Mouse (Mus musculus): ENCODE results near the gene Etfbkmt. TPM values are rescaled to one million over a fixed set of nuclear protein-coding genes. Genes with fewer than 3 reads are reported as not detected.

Gene Etfbkmt
- 8.3 TPM in 2 replicates for polyA plus RNA-seq (2015; fragmentation: Nextera tagmentation; extraction: Ambion mirVana)

DNA sequence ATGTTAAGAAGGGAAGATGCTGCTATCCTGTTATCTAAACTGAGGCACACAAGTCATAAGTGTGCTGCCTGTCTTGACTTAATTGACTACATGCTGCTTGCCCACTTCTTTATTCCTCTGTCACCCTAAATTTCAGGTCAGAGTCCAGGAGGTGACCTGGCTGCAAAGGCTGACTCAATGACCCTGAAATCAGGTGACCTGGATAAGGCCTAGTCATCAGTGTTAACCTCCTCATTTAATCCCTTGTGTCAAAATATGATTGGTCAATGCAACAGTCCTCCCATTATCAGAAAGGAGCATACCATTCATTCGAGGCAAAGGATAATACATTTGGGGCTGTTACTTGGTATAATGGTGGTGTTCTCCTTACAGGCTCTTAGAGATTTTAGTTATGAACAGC is at the start of gene Etfbkmt:
Gene Etfbkmt (plus strand): TSS at position 379 of the 400 bp plus-strand sequence.
- Histone ChIP-seq H3K9ac (no peak within 1 kb of the TSS), H3K27me3 (no peaks in the 10 kb centered on the region), H3K4me3 (no peak within 1 kb of the TSS), H3K27ac (no peak within 1 kb of the TSS), H3K4me2 (no peak within 1 kb of the TSS), H3K36me3 (ENCODE audit: poor library complexity, severe bottlenecking) (no peaks in the 10 kb centered on the region), H3K4me1 (peaks cover 14% of the 10 kb centered on the region; the same call in 1 of the 2 replicates), H3K9me3 (replicated peaks) (no peaks in the 10 kb centered on the region)
- WGBS, result 76% methylated on average over 1 of the region's 1 CpGs
- no peak for ATAC-seq

DNA sequence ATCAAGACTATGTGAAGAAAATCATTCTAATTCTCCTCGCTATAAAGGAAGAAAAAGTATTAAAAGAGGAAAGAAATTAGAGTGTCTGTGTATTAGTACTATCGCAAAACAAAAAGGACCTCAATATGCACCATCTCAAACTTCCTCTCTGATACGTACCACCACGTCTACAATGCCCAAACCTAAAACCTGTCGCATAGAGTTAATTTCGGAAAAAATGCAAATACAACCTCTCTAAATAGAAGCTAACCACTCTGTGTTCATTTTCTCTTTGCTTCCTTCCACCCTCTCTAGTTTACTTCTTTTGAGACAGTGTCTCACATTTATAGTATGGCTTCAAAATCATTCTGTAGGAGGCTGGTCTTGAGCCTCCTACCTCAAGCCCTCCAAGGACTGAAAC is 47.2 kb upstream of the Etfbkmt start:
- H3K9ac ChIP-seq, result no peak overlapping the region
- no peak for ATAC-seq
- H3K4me2 ChIP-seq, result no peak overlapping the region
- no peaks in the 10 kb centered on the region for H3K27me3 ChIP-seq
- no peaks in the 10 kb centered on the region for H3K36me3 ChIP-seq (ENCODE audit: poor library complexity, severe bottlenecking)
- H3K9me3 ChIP-seq (replicated peaks), result no peaks in the 10 kb centered on the region
- WGBS, result 96% methylated on average over 6 of the region's 6 CpGs
- H3K4me1 ChIP-seq, result peaks cover 4% of the 10 kb centered on the region; the same call in 1 of the 2 replicates
- no peak overlapping the region for H3K4me3 ChIP-seq
- H3K27ac ChIP-seq, result no peak overlapping the region

DNA sequence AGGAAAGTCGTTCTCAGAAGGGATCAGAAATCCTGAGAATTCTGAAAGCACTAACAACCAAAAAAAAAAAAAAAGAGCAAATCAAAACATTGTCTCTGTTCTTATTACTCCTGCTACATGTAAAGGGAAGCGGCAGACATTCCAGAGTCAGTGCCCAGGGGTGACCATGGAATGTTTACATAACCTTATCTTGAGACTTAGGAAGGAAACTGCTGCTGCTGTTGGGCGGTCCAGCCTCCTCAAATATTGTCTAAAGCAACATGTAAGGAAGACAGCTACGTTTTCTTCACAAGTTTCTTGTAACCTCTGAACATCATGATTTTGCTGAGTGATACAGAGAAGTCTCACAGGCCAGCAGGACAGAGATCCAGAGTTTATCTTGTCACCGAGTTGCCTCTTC is 46.2 kb upstream of the Etfbkmt start:
- no peaks in the 10 kb centered on the region for H3K9me3 ChIP-seq (replicated peaks)
- no peak overlapping the region for H3K27ac ChIP-seq
- H3K4me1 ChIP-seq, result peaks cover 4% of the 10 kb centered on the region; the same call in 1 of the 2 replicates
- H3K4me3 ChIP-seq, result no peak overlapping the region
- no peak for ATAC-seq
- 82% methylated on average over 5 of the region's 5 CpGs for WGBS
- no peaks in the 10 kb centered on the region for H3K36me3 ChIP-seq (ENCODE audit: poor library complexity, severe bottlenecking)
- H3K27me3 ChIP-seq, result no peaks in the 10 kb centered on the region
- H3K9ac ChIP-seq, result no peak overlapping the region
- no peak overlapping the region for H3K4me2 ChIP-seq

DNA sequence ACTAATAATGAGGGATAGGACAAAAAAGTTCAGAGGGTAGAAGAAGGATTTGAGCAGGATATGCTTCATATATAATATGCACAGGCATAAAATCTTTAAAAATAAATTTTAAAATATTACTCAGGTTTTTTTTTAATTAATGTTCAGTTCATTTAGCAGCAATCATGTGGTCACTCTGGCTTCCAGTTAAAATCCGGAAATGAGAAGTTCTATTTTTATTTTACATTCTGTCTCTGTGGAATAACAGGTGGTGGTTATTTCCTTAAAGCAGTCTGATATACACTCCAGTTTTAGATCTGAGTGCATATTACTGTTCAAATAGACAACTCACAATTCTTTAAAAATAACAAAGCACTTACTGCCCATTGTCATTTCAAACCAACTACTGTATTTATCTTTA is 45.1 kb upstream of the Etfbkmt start:
- Histone ChIP-seq H3K4me1 (peaks cover 12% of the 10 kb centered on the region), H3K4me2 (no peak overlapping the region), H3K4me3 (no peak overlapping the region), H3K9me3 (replicated peaks) (no peaks in the 10 kb centered on the region), H3K9ac (no peak overlapping the region), H3K27ac (no peak overlapping the region), H3K36me3 (ENCODE audit: poor library complexity, severe bottlenecking) (no peaks in the 10 kb centered on the region), H3K27me3 (no peaks in the 10 kb centered on the region)
- ATAC-seq, result no peak
- WGBS, result 89% methylated on average over 1 of the region's 1 CpGs

DNA sequence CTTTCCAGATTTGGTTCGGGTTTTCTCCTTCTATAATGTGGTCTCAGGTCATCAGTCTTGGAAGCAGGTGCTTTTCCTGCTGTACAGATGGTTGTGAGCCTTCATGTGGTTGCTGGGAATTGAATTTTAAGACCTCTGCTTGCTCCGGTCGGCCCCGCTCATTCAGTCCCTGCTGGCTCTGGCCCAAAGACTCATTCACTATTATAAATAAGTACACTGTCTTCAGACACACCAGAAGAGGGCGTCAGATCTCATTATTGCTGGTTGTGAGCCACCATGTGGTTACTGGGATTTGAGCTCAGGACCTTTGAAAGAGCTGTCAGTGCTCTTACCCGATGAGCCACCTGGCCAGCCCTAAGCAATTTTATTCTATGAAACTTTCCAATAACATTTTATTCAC is 44.3 kb upstream of the Etfbkmt start:
- Histone ChIP-seq H3K4me2 (no peak overlapping the region), H3K27ac (no peak overlapping the region), H3K27me3 (no peaks in the 10 kb centered on the region), H3K4me3 (no peak overlapping the region), H3K9me3 (replicated peaks) (no peaks in the 10 kb centered on the region), H3K9ac (no peak overlapping the region), H3K36me3 (ENCODE audit: poor library complexity, severe bottlenecking) (no peaks in the 10 kb centered on the region), H3K4me1 (peaks cover 15% of the 10 kb centered on the region)
- 65% methylated on average over 6 of the region's 6 CpGs for WGBS
- ATAC-seq, result no peak

DNA sequence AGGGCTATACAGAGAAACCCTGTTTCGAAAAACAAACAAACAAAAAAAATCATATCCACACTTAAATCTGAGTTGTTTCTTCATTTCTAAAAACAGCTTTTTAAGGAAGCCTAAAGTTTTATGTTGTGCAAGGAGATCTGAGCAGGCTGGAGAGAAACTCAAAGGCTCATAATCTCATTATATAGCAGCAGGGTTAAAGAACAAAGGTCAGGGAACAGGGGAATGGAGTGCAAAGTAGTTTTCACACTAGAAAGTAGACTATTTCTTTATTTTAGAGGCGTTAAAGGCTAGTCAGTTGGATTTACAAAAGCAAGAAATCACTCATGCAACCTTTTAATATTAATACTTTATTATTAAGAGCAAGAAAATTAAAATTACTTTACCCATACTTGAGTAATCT is 43.4 kb upstream of the Etfbkmt start:
- Histone ChIP-seq H3K4me1 (peaks cover 15% of the 10 kb centered on the region), H3K36me3 (ENCODE audit: poor library complexity, severe bottlenecking) (no peaks in the 10 kb centered on the region), H3K4me2 (no peak overlapping the region), H3K27ac (no peak overlapping the region), H3K9ac (no peak overlapping the region), H3K4me3 (no peak overlapping the region), H3K27me3 (no peaks in the 10 kb centered on the region), H3K9me3 (replicated peaks) (no peaks in the 10 kb centered on the region)
- WGBS, result 91% methylated on average over 2 of the region's 2 CpGs
- ATAC-seq, result no peak

DNA sequence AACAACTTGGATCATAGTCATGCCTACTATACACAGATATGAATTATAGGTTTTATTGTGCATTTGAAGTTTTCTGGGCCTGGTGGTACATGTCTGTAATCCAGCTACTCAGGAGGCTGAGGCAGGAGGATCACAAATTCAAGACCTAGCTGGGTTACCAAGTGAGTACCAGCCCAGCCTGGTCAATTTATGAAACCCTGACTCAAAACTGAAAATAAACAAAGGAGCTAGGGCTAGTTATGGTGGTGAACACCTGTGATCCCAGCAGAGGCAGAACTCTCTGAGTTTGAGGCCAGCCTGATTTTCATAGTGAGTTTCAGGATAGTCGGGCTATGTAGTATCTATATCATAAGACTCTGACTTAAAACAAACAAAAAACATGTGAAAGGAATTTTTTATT is 42.4 kb upstream of the Etfbkmt start:
- ATAC-seq, result no peak
- Histone ChIP-seq H3K36me3 (ENCODE audit: poor library complexity, severe bottlenecking) (no peaks in the 10 kb centered on the region), H3K4me3 (no peak overlapping the region), H3K4me1 (peaks cover 15% of the 10 kb centered on the region), H3K9ac (no peak overlapping the region), H3K9me3 (replicated peaks) (no peaks in the 10 kb centered on the region), H3K27me3 (no peaks in the 10 kb centered on the region), H3K4me2 (no peak overlapping the region), H3K27ac (no peak overlapping the region)
- WGBS, result 97% methylated on average over 1 of the region's 1 CpGs

DNA sequence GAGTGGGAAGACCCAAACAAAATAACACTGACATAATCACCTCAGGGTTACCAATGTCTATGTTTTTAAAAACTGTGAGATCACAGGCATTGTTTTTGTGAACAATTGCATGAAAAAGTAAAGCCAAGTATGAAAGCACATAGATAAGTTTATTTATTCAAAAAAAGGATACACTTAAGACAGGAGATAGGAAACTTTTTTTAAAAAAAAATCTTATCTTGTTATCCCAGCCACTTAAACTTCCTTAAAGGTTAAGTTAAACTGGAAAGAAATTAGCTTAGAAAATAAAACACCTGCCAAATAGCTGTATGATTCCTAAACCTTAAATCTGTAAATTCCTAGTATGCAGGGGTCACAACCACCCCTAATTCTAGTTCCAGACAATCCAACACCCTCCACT is 40.7 kb upstream of the Etfbkmt start:
- peak overlapping the region; percentile 43; the same call in 1 of the 2 replicates for H3K4me2 ChIP-seq
- no peak overlapping the region for H3K4me3 ChIP-seq
- no peak overlapping the region for H3K9ac ChIP-seq
- H3K36me3 ChIP-seq (ENCODE audit: poor library complexity, severe bottlenecking), result no peaks in the 10 kb centered on the region
- no peak overlapping the region for H3K27ac ChIP-seq
- H3K9me3 ChIP-seq (replicated peaks), result no peaks in the 10 kb centered on the region
- no peaks in the 10 kb centered on the region for H3K27me3 ChIP-seq
- ATAC-seq, result no peak
- H3K4me1 ChIP-seq, result peaks cover 15% of the 10 kb centered on the region

DNA sequence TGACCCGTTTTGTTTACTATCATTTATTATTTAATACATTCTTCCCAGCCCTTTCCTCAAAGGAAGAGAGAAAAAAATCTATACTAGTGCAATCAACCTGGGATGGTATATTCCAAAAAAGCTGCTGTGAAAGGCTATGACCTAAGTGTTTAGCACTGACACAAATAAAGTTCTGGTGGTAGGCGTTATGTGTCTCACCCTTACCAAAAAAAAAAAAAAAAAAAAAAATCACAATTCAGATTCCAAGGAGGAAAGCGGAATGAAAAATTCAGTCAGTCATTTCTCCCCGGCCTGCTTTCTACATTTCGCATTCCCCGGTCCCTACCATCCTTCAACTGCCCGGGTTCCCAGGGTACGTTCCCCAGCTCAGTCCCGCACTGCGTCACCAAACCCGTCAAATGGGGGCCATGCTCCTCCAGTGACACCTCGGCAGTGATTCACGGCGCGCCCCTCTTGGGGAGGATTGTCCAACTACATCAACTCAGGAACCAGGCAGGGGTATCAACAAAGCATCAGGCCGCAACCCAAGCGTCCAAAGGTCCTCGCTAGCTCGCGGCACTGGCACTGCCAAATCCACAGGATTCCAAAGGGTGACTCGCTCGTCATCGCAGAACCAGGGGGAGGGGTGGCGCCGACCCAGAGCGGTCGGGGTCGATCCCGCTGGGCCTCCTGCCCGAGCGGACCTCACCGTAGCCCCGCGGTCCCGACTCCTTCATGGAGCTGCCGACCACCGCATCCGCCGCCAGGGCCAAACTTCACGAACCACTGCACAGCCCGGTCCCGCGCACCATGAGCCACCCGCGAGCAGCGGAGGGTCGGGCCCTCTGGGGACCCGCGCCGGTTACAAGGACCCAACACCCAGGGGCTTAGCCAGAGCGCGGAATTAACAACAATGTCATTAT is 39.2 kb upstream of the Etfbkmt start:
- Histone ChIP-seq H3K9me3 (replicated peaks) (no peaks in the 10 kb centered on the region), H3K27ac (peak overlapping the region; percentile 98), H3K9ac (peak overlapping the region; percentile 95), H3K4me2 (peak overlapping the region; percentile 73), H3K4me3 (peak overlapping the region; percentile 73), H3K27me3 (no peaks in the 10 kb centered on the region), H3K36me3 (ENCODE audit: poor library complexity, severe bottlenecking) (no peaks in the 10 kb centered on the region), H3K4me1 (peaks cover 12% of the 10 kb centered on the region)
- WGBS, result 1% methylated on average over 52 of the region's 52 CpGs
- ATAC-seq, result peak; percentile 66

DNA sequence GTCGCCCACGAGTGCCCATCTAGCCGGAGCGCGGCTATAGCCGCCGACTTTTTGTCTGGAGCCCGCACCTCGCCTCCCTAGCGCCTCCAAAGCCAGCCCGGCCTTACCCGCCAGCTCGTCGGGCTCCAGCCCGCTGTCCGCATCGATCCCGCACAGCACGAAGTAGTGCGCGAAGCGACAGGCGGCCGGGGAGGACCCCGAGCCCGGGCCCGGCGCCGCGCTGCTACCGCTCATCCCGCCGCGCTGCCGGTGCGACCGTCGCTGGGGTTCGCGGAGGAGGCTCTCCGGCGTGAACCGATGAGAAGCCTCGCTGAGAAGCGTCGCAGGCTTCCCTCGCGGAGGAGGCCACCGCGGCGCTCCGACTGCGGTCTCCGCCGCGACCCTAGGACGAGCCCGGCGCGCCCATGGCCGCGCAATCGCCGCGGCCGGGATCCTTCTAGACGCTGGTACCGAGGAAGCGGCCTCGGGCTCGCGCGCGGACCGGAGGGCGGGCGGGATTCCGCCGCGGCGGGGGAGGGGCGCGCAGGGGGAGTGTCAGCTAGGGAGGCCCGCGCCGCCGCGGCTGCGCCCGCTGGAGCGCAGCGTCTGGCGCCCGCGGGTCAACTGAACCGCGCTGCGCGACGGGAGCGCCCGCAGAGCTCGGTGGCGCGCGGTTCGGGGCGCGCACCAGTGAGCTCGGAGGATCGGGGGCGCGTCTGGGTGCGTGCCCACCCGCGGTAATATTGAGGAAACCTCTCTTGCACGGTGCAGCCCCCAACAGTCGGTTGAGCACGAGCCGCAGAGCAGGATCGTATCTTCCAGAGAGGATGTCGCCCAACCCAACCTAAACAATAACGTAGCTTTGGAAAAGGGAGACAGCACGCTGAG is 38.3 kb upstream of the Etfbkmt start, which contains the start of gene Dennd5b:
Gene Dennd5b (minus strand): TSS at position 605 of the 867 bp plus-strand sequence.
- peaks cover 11% of the 10 kb centered on the region for H3K4me1 ChIP-seq
- H3K27me3 ChIP-seq, result no peaks in the 10 kb centered on the region
- peak within 1 kb of the TSS; percentile 73 for H3K4me2 ChIP-seq
- no peaks in the 10 kb centered on the region for H3K36me3 ChIP-seq (ENCODE audit: poor library complexity, severe bottlenecking)
- under 1% methylated on average over 121 of the region's 124 CpGs for WGBS
- peak within 1 kb of the TSS; percentile 95 for H3K9ac ChIP-seq
- ATAC-seq, result peak; percentile 95
- peak within 1 kb of the TSS; percentile 73 for H3K4me3 ChIP-seq
- peak within 1 kb of the TSS; percentile 98 for H3K27ac ChIP-seq
- H3K9me3 ChIP-seq (replicated peaks), result no peaks in the 10 kb centered on the region

DNA sequence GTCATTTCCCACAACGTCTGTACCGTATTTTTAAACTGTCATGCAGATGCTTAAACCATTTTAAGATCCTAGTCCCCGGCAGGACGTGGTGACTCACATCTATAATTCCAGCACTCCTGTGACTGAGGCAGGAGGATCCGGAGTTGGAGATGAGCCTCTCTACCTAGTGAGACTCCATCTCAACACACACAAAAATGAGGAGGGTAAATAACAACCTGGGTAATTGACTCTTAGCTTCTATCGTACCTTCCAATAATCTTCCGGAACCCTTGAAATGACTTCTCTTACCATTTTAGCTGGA is 37.8 kb upstream of the Etfbkmt start:
- Histone ChIP-seq H3K4me2 (peak overlapping the region; percentile 73), H3K27me3 (no peaks in the 10 kb centered on the region), H3K4me1 (peaks cover 11% of the 10 kb centered on the region), H3K4me3 (peak overlapping the region; percentile 73), H3K9ac (peak overlapping the region; percentile 95), H3K9me3 (replicated peaks) (no peaks in the 10 kb centered on the region), H3K27ac (peak overlapping the region; percentile 98), H3K36me3 (ENCODE audit: poor library complexity, severe bottlenecking) (no peaks in the 10 kb centered on the region)
- 11% methylated on average over 7 of the region's 7 CpGs for WGBS
- ATAC-seq, result peak; percentile 41

DNA sequence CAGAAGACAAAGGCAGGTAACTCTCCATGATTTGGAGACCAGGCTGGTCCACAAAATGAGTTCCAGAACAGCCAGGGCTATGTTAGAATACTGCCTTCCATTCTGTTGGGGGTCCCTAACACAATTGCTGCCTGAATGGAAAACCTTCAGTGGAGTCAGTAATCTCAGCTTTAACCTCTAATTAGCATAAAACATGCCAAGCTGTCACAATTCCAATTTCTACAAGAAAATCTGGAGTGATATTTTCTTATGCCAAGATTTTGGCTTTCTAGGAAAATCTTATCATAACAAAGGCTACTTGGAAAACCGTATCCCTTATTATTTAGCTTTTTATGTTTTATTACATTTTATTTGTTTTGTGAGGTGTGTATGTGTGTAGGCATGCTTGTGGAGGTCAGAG is 36.2 kb upstream of the Etfbkmt start:
- Histone ChIP-seq H3K36me3 (ENCODE audit: poor library complexity, severe bottlenecking) (no peaks in the 10 kb centered on the region), H3K27me3 (no peaks in the 10 kb centered on the region), H3K9me3 (replicated peaks) (no peaks in the 10 kb centered on the region), H3K27ac (no peak overlapping the region), H3K4me2 (no peak overlapping the region), H3K9ac (no peak overlapping the region), H3K4me1 (peaks cover 11% of the 10 kb centered on the region), H3K4me3 (no peak overlapping the region)
- no peak for ATAC-seq
- WGBS, result 93% methylated on average over 1 of the region's 1 CpGs

All from forebrain, embryonic 13.5 days (tissue).